Mouse (Mus musculus): ENCODE measurements at regions not wholly inside any gene's neighbourhood (a gene's known extent, or its start where the extent isn't known, plus 50 kb on each side); places are given as distances from the start of the nearest gene placed in this dataset.

DNA sequence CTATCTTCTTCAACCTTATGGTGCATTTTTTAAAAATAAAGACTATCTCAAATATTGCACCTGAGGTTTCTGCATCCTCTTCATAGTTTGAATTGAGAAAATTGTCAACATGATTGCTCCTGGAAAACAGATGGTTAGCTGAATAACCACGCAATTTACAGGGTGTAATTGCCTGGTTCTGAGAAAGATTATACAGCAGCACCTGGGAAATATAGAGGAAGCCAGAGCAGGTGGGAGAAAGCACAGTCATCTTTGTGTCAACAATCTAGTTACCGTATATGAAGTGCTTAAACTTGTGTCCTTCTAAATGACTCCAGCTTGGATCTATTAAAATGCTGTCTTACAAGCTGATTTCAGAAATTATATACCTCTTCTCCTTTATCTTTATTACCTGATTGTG is 740.8 kb upstream of the Sel1l start:
- DNase-seq, result no peak

DNA sequence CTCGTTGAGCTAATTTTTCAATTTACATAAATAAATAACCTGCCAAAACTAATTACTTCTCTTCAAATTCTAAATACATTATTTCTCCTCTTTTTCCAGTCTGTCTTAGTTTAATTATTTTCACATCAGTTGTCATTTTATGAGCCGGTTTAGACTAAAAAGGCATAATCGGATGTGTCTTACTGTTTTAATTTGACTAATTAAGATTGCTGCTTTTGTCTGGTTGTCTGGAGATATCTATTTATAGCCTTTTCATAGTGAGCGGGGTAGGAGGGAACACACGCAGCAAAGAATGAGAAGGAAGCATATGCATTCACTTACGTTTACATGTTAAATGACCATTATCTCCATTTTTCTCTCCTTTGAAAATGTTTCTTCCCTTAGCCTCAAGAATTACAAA is 740.3 kb upstream of the Sel1l start:
- DNase-seq, result no peak

DNA sequence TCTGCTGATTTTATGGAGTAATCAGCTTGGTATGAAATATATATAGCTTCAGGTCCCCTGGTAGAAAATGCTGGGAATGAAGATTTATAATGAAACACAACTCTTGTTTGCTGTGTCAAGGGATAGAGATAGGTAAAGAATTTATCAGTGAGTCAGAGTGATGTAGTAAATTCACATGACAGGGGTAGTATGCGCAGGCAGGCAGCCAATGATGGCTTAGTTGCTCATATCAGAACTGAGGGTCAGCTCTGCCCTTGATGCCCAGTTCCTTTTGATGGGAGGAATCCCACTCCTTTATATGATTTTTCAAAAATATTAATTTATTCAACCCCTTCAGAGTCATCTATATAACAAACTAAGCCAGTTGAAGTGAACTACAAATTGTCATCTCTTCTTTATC is 729.6 kb upstream of the Sel1l start:
- DNase-seq, result no peak

Data from cerebellum, postnatal 36 days (tissue).